Mouse (Mus musculus): Measurements from ENCODE around the gene Dxo. TPM values are rescaled to one million over a fixed set of nuclear protein-coding genes. Genes with fewer than 3 reads are reported as not detected.
"Not testable (repeated sequence)": the region's sequence is repeated elsewhere in the genome, so short reads cannot be mapped to it uniquely, and the experiment has no call there.

The Dxo gene
- total RNA-seq, 2 experiments from 2014 or later: 28.3 to 30.2 TPM

GRCm38 (mm10) chr17:34814818-34815370 lies 21.9 kb upstream of the Dxo start:
- ATAC-seq (replicated peaks; ENCODE audit: poor library complexity, severe bottlenecking): no peak

DNA sequence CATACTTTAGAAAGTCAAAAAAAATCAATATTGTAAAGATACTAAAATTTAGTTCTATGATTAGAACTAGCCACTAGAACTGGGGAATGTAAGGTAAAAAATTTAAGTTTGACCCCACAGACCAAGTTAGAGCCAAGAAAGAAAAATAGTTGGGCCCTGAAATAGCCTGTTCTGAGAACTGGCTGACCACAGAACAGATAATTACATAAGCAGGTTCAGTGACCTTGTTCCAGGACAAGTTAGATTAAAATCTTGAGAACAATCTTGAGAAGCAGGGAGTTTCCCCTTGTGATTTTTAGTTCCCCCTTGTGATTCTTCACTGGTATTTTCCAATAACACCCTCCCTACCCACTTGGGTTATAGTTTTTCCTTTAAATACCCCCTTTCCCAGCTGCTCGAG lies 6.0 kb upstream of the Dxo start:
- ATAC-seq (replicated peaks; ENCODE audit: poor library complexity, severe bottlenecking): not testable (repeated sequence)

GRCm38 (mm10) chr17:34836155-34836855 lies 514 bp upstream of the Dxo start:
- ATAC-seq (replicated peaks; ENCODE audit: poor library complexity, severe bottlenecking): peak; percentile 63

GRCm38 (mm10) chr17:34837464-34838324 lies 875 bp downstream of the Dxo start:
- no peak for ATAC-seq (replicated peaks; ENCODE audit: poor library complexity, severe bottlenecking)

DNA sequence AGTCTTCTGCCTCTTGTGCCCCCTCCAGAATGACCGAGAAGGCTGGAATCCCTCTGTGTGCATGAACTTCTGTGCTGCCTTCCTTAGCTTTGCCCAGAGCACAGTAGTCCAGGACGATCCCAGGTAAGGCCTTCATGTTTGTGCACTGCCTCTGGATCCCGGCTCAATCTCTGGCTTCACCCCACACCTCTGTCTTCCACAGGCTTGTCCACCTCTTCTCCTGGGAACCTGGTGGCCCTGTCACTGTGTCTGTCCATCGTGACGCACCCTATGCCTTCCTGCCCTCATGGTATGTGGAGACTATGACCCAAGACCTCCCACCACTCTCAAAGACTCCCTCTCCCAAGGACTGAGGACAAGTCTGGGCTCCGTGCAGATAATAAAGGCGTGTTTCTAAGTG lies 2.0 kb downstream of the Dxo start:
- no peak for ATAC-seq (replicated peaks; ENCODE audit: poor library complexity, severe bottlenecking)

DNA sequence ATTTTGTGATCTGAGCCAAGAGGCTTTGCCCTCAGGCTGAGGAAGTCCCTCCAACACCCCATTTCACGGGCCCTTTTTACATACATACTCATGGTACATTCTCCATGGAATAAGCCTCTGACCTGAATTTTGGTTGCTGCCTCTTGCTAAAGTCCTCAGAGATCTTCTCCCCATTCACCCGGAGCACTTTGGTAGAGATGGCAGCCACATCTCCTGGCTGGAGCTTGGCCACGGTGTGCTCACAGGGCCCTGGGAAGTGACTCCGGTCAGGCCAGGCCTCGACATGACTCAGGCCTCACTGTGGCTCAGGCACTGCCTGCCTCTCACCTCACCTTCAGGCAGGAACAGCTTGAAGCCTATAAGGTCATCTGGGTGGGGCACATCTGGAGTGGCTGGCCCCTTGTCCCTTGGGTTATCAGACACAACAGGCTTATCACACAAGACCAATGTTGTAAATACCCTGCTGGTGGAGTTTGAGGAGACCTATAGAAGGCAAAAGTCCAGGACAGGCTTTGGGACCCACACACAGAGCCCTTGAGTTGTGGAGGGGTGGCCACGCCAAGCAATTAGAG lies 4.0 kb downstream of the Dxo start:
- ATAC-seq (replicated peaks; ENCODE audit: poor library complexity, severe bottlenecking): no peak

DNA sequence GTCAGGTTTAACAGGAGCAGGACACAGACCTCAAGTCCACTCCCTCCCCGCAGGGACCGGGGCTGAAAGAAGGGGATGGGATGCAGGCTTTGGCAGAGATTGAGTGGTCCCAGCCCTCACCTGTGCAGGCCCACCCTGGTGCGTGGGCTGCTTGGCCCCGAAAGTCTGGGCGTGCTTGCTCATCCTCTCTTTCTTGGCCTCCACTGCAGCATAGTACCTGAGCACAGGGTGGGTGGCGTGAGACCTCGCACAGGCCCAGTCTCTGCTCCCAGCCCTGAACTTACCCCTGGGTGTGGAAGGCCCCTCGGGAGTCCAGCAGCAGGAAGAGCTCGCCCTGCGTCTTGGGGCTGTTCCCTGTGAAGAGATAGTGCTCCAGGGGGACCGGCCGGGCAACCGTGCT lies 8.1 kb downstream of the Dxo start:
- no peak for ATAC-seq (replicated peaks; ENCODE audit: poor library complexity, severe bottlenecking)

DNA sequence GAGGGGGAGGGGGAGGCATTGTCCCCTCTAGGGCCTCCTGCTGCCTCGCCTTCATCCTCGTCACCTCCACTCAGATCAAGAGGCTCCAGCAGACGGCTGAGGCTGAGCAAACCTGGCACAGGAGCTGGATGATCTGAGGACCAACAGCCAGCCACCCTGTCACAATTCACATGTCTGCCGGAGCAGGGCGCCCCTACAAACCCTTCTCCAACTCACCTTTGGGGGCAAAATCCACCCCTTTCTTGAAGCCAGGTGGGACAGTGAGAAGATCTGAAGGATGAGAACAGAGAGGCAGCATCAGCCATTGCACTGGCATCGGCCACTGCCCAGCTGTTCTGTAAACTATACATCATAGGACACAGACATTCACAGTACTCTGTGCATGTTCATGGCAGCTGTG lies 10.4 kb downstream of the Dxo start:
- no peak for ATAC-seq (replicated peaks; ENCODE audit: poor library complexity, severe bottlenecking)

GRCm38 (mm10) chr17:34847615-34848014 lies 10.8 kb downstream of the Dxo start:
- ATAC-seq (replicated peaks; ENCODE audit: poor library complexity, severe bottlenecking): no peak

GRCm38 (mm10) chr17:34849722-34850516 lies 13.1 kb downstream of the Dxo start, which contains the start of the genes Skiv2l and Nelfe:
TSS of gene Skiv2l (minus strand) at chr17:34850210.
TSS of gene Nelfe (plus strand) at chr17:34850391.
- peak; percentile 98 for ATAC-seq (replicated peaks; ENCODE audit: poor library complexity, severe bottlenecking)

DNA sequence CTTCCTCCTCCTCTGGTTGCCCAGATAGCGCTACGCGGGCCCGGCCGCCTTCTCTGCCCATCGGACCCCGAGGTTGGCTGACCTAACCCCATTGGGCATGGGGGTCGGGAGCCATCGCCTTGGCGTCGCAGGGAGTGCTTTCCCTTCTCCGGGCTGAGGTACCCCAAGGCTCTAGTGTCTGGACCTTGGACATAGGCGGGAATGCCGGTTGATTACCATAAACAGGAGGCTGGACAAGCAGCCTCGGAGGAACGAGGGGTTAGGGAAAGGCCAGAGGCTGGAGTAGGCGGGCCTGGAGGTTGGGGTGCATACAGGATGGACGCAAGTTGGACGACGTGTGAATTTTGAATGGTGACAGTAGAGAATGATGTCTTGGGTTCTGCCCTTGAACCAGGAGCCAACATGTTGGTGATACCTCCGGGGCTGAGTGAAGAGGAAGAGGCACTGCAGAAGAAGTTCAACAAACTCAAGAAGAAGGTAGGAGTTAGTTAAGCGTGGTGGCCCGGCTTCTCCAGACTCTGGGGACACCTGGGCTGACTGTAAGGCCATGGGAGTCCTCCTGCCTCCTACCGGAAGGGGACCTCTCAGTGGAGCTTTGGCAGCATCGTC lies 13.8 kb downstream of the Dxo start:
- ATAC-seq (replicated peaks; ENCODE audit: poor library complexity, severe bottlenecking): no peak

DNA sequence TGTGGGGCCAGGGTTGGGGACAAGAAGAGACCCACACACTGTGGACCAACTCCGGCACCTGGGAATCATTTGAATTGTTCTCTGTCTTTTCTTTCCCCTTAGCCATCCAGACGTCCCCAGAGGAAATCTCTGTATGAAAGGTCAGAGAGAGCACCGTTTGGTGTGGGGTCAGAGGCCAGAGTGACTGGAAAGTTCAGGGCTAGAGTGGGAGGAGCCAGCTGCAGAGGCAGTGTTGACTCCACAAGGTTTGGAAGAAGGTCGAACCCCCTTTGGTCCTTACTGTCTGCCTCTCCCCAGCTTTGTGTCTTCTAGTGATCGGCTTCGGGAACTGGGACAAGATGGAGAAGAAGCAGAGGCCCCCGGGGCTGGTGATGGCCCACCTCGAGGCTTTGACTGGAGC lies 16.7 kb downstream of the Dxo start:
- no peak for ATAC-seq (replicated peaks; ENCODE audit: poor library complexity, severe bottlenecking)

DNA sequence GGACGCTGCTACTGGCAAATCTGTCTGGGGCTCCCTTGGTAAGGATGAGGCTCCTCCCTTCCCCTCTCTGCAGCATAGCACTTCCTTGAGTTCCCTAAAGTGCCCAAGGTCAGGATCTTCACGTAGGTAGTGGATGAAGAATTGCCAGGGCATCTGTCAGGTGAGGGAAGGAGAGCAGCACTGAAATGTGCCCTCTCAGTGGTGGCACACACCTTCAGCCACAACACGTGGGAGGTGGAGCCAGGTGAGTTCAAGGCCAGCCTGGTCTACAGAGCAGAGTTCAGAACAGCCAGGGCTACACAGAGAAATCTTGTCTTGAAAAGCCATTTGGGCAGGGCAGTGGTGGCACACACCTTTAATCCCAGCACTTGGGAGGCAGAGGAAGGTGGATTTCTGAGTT lies 17.9 kb downstream of the Dxo start:
- ATAC-seq (replicated peaks; ENCODE audit: poor library complexity, severe bottlenecking): no peak

DNA sequence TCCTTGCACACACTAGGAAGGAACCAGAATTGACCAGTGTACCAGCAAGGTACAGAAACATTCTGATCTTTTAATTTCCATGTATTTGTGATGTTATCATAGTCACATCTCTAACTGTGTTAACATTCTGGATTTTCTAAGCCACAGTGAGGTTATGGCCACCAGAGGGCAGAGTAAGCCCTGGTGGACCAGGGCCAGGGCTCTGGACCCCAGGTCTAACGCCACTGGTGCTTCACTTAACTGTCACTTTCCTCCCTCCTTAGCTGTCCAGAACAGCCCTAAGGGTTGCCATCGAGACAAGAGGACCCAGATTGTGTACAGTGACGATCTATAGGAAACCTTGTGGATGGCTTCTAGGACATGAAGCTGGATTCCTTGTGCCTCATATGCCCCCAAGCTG lies 19.0 kb downstream of the Dxo start:
- peak; percentile 45 for ATAC-seq (replicated peaks; ENCODE audit: poor library complexity, severe bottlenecking)

DNA sequence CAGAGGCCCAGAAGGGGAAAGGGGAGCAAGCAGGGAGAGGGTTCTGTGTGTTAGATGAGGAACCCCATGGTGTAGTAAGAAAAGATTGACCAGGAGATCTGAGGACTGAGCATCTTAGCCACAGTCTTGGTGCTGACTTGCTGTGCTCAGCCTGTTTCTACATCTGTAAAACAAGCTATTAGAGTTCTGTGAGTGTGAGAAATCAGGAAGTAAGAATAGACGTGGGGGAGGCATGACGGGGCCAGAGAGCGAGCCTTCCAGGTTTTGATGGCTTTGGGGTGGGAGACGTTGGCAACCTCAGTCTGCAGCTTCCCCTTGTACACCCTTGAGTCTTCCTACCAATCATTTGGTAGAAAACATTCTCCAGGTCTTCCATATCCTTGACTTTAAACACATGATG lies 21.9 kb downstream of the Dxo start:
- ATAC-seq (replicated peaks; ENCODE audit: poor library complexity, severe bottlenecking): peak; percentile 50

GRCm38 (mm10) chr17:34860514-34860913 lies 23.7 kb downstream of the Dxo start:
- no peak for ATAC-seq (replicated peaks; ENCODE audit: poor library complexity, severe bottlenecking)

DNA sequence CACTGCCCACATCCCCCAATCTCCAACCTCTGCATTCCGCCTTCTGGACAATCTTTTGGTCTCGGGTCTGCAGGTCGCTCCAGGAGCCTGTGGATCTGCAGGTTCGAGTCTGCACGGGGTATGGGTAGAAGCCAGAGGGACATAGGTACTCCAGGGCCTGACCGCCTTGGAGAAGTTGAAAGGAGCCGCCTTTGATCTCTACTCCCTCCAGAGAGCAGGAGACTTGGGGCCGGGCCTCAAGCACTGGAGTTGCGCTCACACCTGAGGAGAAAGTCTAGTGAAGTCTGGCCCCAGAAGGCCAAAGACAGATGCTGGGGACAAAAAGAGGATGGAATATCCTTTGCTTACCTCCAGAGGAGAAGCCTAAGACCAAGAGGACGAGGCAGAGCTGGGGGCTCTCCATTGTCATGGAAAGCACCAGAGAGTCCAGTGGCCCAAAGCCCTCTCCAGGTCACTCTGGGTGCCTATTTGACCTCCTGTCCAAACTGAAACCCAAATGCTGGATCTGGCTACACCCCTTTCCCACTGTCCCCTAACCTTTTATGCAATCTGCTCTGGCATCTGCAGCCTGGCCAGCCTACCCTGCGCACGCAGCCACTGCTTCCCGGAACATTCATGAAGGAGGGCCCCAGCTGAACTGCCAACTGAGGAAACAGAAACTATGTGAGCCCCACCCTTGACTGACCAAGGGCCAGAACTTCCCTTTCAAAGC lies 25.0 kb downstream of the Dxo start:
- 0 out of 2 replicates have a peak, but pooled peaks have one; percentile 8 for ATAC-seq (replicated peaks; ENCODE audit: poor library complexity, severe bottlenecking)

DNA sequence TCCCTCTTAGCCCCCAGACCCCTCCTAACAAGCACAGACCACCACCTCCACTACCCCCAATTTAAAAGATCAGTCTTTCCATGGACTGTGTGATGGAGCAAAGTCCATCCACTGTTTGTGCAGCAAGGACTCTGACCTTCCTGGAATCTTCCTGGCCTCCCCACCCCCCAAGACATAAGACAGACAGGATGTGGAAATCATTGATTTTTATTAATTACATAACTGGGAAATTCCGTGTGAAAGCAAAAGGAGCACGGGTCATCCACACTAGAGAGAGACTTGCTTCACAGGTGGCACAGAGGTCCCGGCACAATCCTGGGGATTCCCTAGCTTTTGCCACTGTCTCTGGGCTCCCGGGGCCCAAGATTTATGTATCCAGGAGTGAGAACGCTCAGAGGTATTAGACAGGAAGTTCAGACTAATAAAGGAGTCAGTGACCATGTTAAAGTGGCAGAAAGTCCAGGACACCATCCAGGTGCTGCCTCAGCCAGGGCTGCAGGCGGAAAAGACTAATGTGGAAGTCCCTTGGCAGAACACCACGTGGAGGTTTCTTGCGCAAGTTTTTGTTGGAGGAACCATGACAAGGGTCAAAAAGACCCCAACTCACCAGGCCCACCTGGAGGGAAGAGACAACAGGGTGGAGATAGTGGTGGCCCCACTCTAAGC lies 25.7 kb downstream of the Dxo start, which contains the start of gene Cfb:
TSS of gene Cfb (minus strand) at position 103 of the 666 bp plus-strand sequence.
- no peak for ATAC-seq (replicated peaks; ENCODE audit: poor library complexity, severe bottlenecking)
